In genomic region chr1:157178988-157179764, GRCm38 (mm10) we compare ENCODE assay signal across 10 mouse cellular contexts.
DNase-seq lines count a peak whose midpoint lies in the region; ATAC-seq and TF ChIP-seq lines count a peak whose summit lies in the region.
"Had no signal": no experiment of that assay in that cellular context is flagged by ENCODE, and none has a peak within 500 bp of the region (broad histone marks: within the 10 kb centered on the region; RNA-seq: fewer than 3 reads in every experiment).

No protein-coding gene starts in this region.

- no peaks in the 10 kb centered on the region for H3K27me3 ChIP-seq in heart, embryonic 12.5 days (replicated peaks)
- no peaks in the 10 kb centered on the region for H3K27me3 ChIP-seq in hindbrain, postnatal 0 days (ENCODE audit: insufficient read depth, low read length)

- H3K36me3 ChIP-seq in heart, embryonic 12.5 days = peaks cover 10% of the 10 kb centered on the region
- peaks cover 7% of the 10 kb centered on the region for H3K36me3 ChIP-seq in hindbrain, postnatal 0 days (ENCODE audit: insufficient read depth, low read length)

- DNase-seq in embryo, embryonic 10 days (ENCODE audit: low spot score) = peak; percentile 22
- DNase-seq in embryo, embryonic 9.5 days (ENCODE audit: extremely low spot score) = no peak
- peak; percentile 7 for DNase-seq in adipocyte (ENCODE audit: low spot score)
- peak; percentile 11 for DNase-seq in hindbrain, postnatal 0 days (ENCODE audit: low spot score)
- no peak for DNase-seq in cerebellum, postnatal 36 days
- DNase-seq in urinary bladder, postnatal 36 days (ENCODE audit: low spot score in 2 of 2) = no peak

- 37% methylated on average over 9 of the region's 9 CpGs for WGBS in heart, embryonic 12.5 days
- 28% methylated on average over 9 of the region's 9 CpGs for WGBS in hindbrain, postnatal 0 days

- H3K9ac ChIP-seq in heart, embryonic 12.5 days = 0 out of 2 replicates have a peak overlapping the region, but pooled peaks have one; percentile 36
- no peak overlapping the region for H3K9ac ChIP-seq in hindbrain, postnatal 0 days (replicated peaks; ENCODE audit: low read length)
- H3K9ac ChIP-seq: liver, embryonic 14.5 days had no signal

- H3K4me3 ChIP-seq in heart, embryonic 12.5 days = 0 out of 2 replicates have a peak overlapping the region, but pooled peaks have one; percentile 18
- peak overlapping the region; percentile 11; the same call in 1 of the 2 replicates for H3K4me3 ChIP-seq in hindbrain, postnatal 0 days (ENCODE audit: low read length)
- H3K4me3 ChIP-seq: megakaryocyte, embryonic 14.5 days had no signal

- 0 out of 2 replicates have a peak, but pooled peaks have one; percentile 42 for ATAC-seq in heart, embryonic 12.5 days (ENCODE audit: insufficient number of reproducible peaks, low FRiP score)
- no peak for ATAC-seq in hindbrain, postnatal 0 days
- no peak for ATAC-seq in erythroid progenitor cell, adult 5-6 weeks (replicated peaks; ENCODE audit: low FRiP score, poor library complexity, severe bottlenecking)

- H3K4me1 ChIP-seq in heart, embryonic 12.5 days (replicated peaks) = peaks cover 26% of the 10 kb centered on the region
- H3K4me1 ChIP-seq in hindbrain, postnatal 0 days (ENCODE audit: insufficient read depth, low read length) = peaks cover 5% of the 10 kb centered on the region

- H3K27ac ChIP-seq in heart, embryonic 12.5 days (ENCODE audit: poor library complexity, severe bottlenecking) = peak overlapping the region; percentile 76
- H3K27ac ChIP-seq in hindbrain, postnatal 0 days = no peak overlapping the region
- H3K27ac ChIP-seq: liver, embryonic 14.5 days had no signal

- H3K9me3 ChIP-seq in heart, embryonic 12.5 days (replicated peaks) = no peaks in the 10 kb centered on the region
- H3K9me3 ChIP-seq in hindbrain, postnatal 0 days (ENCODE audit: low read length) = no peaks in the 10 kb centered on the region
- H3K9me3 ChIP-seq: megakaryocyte, embryonic 14.5 days had no signal

- no peak for TF ChIP-seq CTCF in hindbrain, postnatal 0 days (IDR thresholded peaks at IDR 0.05; ENCODE audit: low read depth)

- peak overlapping the region; percentile 54 for H3K4me2 ChIP-seq in heart, embryonic 12.5 days
- peak overlapping the region; percentile 30 for H3K4me2 ChIP-seq in hindbrain, postnatal 0 days (ENCODE audit: low read depth, low read length)

Comparison
In these comparisons a context has a peak if more than half of its experiments do, and no peak if none do; other contexts are left out.
1. DNase-seq: peak in embryo, embryonic 10 days (single experiment), adipocyte (single experiment) and hindbrain, postnatal 0 days (single experiment); none in embryo, embryonic 9.5 days (single experiment), cerebellum, postnatal 36 days (0 of 2) and urinary bladder, postnatal 36 days (0 of 2).